Mouse (Mus musculus) kidney, adult 2 months (tissue): ENCODE results near the gene Fosl1. TPM values are rescaled to one million over a fixed set of nuclear protein-coding genes. Genes with fewer than 3 reads are reported as not detected.

Source experiments
- DNase-seq: peaks from one replicate; pipeline ENCODE4 v3.0.0; 2021
- H3K27ac ChIP-seq: fragments of 200-500 bp; 2 replicates; pipeline ENCODE4 v1.5.1; 2012; ENCODE audit warnings: low read depth, low read length, control low read depth, inconsistent platforms; ENCODE audit not compliant: insufficient read depth
- H3K27me3 ChIP-seq: fragments of 200-500 bp; replicated peaks from 2 replicates; pipeline ENCODE4 v1.6.1; 2012; ENCODE audit warnings: mild to moderate bottlenecking, moderate library complexity, low read length, inconsistent platforms; ENCODE audit not compliant: control insufficient read depth, insufficient read depth
- H3K36me3 ChIP-seq: fragments of 200-500 bp; 2 replicates; pipeline ENCODE4 v1.6.1; 2012; ENCODE audit warnings: mild to moderate bottlenecking, moderate library complexity, low read length, inconsistent platforms; ENCODE audit not compliant: control insufficient read depth, insufficient read depth
- H3K4me1 ChIP-seq: fragments of 200-500 bp; 2 replicates; pipeline ENCODE4 v1.6.1; 2011; ENCODE audit warnings: low read length; ENCODE audit not compliant: control insufficient read depth, insufficient read depth
- H3K4me3 ChIP-seq: fragments of 200-500 bp; 2 replicates; pipeline ENCODE4 v1.5.1; 2011; ENCODE audit warnings: mild to moderate bottlenecking, low read depth, low read length, control low read depth; ENCODE audit not compliant: insufficient read depth
- CTCF ChIP-seq: fragments of 200-500 bp; conservative IDR thresholded peaks from 2 replicates; pipeline ENCODE4 v1.5.1; 2011; ENCODE audit warnings: low read depth, mild to moderate bottlenecking, control low read depth, low read length, moderate library complexity, mixed read lengths; ENCODE audit not compliant: insufficient read depth, insufficient read length
- POLR2A ChIP-seq: fragments of 200-500 bp; IDR thresholded peaks from one replicate; pipeline ENCODE4 v1.6.1; 2011; ENCODE audit warnings: low read depth, low read length, control low read depth
- WGBS: fragments of 180-500 bp; shearing (Covaris S2); methylation state at CpG from one replicate; pipeline ENCODE4 v1.1.7; 2018; 5-methylcytosine and 5-hydroxymethylcytosine counted together
- polyA plus RNA-seq: library from polyadenylated mRNA; depleted of rRNA; stranded (reverse); fragments of >200 nt; gene quantifications from 2 replicates; pipeline ENCODE4 v1.2.3, GENCODE M21; 2012

The Fosl1 gene
- polyA plus RNA-seq, 1 experiment, result 0.27 TPM

DNA sequence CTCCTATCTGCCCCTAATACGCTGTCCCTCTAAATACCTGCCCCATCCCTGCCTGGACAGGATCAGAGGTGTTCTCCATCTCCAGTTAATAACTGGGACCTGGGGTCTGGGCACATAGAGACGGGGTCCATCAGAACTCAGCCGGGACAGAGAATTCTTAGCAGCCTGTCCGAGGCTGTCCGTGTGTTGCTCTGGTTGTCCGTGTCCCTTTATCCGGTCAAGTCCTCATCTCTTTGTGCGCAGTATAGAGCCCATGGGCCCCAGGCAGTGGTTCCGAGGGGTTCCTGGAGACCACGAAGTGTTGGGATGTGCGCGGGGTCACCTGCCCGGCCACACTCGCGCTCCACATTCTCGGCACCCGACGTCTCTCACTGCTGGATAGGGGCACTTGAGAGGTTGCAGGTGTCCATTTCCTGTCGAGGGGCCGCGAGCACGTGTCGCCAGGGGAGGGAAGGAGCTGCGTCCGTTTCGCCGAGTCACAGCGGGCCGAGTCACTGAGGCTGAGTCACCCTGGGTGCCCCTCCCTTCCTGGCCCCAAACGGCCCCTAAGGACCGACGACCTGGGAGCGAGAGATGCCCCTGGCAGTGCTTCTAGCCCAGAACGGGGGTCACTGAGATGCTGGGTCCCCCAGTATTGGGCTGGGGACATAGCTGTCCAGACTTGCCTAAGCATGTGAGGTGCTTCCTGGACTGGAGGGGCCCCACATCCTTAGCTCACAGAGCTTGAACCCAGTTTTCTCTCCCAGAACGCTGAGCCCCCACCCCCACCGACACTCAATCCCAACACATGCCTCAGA lies 1.2 kb downstream of the Fosl1 start:
- TF ChIP-seq POLR2A (no peak), CTCF (no peak)
- Histone ChIP-seq H3K4me1 (0 out of 2 replicates have a peak, but pooled peaks cover 10% of the 10 kb centered on the region), H3K27me3 (peaks cover 4% of the 10 kb centered on the region), H3K4me3 (no peak overlapping the region), H3K36me3 (no peaks in the 10 kb centered on the region), H3K27ac (no peak overlapping the region)
- WGBS, result 8% methylated on average over 36 of the region's 36 CpGs
- no peak for DNase-seq

- DNase-seq, result no peak
- Histone ChIP-seq H3K27me3 (peaks cover 4% of the 10 kb centered on the region), H3K4me1 (0 out of 2 replicates have a peak, but pooled peaks cover 10% of the 10 kb centered on the region), H3K4me3 (no peak overlapping the region), H3K27ac (no peak overlapping the region), H3K36me3 (no peaks in the 10 kb centered on the region)
- TF ChIP-seq POLR2A (no peak), CTCF (no peak)
- 87% methylated on average over 3 of the region's 3 CpGs for WGBS
These were observed 2.3 kb downstream of the Fosl1 start for GRCm38 (mm10) chr19:5449673-5450072.

DNA sequence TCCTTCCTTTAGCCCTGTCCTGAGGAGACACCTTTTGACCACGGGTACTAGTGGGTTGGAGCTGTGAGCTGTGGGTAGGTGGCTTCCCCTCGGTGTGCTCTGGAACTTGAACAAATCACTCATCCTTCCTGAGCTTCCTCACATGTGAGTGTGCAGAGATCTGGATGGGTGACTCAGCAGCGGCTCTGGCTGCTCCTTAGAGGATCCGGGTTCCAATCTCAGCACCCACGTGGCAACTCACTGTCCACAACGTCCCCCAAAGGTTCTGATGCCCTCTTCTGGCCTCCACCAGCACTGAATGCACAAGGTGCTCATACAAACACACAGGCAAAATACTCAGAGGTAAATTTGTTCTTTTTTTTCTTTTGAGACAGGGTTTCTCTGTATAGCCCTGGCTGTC lies 4.4 kb downstream of the Fosl1 start:
- H3K27ac ChIP-seq, result no peak overlapping the region
- no peak for DNase-seq
- 0 out of 2 replicates have a peak, but pooled peaks cover 1% of the 10 kb centered on the region for H3K36me3 ChIP-seq
- TF ChIP-seq CTCF (no peak), POLR2A (no peak)
- H3K4me1 ChIP-seq, result 0 out of 2 replicates have a peak, but pooled peaks cover 3% of the 10 kb centered on the region
- H3K27me3 ChIP-seq, result peaks cover 4% of the 10 kb centered on the region
- no peak overlapping the region for H3K4me3 ChIP-seq
- 76% methylated on average over 6 of the region's 6 CpGs for WGBS

- DNase-seq, result no peak
- WGBS, result 70% methylated on average over 12 of the region's 12 CpGs
- Histone ChIP-seq H3K27ac (no peak overlapping the region; the same call in 1 of the 2 replicates), H3K36me3 (0 out of 2 replicates have a peak, but pooled peaks cover 1% of the 10 kb centered on the region), H3K27me3 (no peaks in the 10 kb centered on the region), H3K4me1 (no peaks in the 10 kb centered on the region; the same call in 1 of the 2 replicates), H3K4me3 (no peak overlapping the region)
- TF ChIP-seq CTCF, result no peak
- no peak for TF ChIP-seq POLR2A
These were observed 7.7 kb downstream of the Fosl1 start for GRCm38 (mm10) chr19:5455037-5455436.

GRCm38 (mm10) chr19:5455568-5455967 lies 8.2 kb downstream of the Fosl1 start:
- Histone ChIP-seq H3K4me3 (peak overlapping the region; percentile 47), H3K4me1 (no peaks in the 10 kb centered on the region; the same call in 1 of the 2 replicates), H3K27me3 (no peaks in the 10 kb centered on the region), H3K27ac (peak overlapping the region; percentile 37), H3K36me3 (0 out of 2 replicates have a peak, but pooled peaks cover 1% of the 10 kb centered on the region)
- TF ChIP-seq CTCF (no peak), POLR2A (no peak)
- 67% methylated on average over 8 of the region's 8 CpGs for WGBS
- DNase-seq, result no peak

DNA sequence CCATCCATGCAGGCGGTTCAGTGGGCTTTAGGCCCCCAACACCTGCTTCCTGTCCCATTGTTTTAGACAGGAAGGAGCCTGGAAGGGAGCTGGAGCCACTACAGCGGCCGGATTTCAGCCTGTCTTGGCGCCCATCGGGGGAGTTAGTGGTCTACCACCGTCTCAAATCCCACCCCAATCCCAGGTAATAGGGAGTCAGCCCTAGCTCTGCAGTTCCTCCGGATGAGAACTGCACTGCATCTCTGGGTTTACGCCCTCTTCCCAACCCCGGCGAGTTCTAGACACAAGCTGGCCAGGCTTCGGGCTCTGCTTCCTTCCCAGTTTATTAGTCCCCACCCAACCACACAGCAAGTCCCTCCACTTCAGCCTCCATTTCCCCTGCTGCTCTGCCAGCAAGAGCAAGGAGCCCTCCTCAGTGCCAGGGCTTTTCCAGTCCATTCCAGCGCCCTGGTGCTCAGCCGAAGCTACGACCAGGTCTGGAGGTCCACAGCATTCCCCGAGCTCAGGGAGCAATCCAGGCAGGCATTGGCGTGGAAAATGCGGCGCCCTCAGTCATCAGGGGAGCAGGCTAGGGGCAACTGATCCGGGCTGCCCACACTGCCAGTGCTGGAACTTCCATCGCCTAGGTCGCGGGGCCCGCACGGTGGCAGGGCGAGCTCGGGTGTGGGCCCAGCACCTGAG lies 9.0 kb downstream of the Fosl1 start:
- no peak for TF ChIP-seq CTCF
- no peak for TF ChIP-seq POLR2A
- H3K36me3 ChIP-seq, result 0 out of 2 replicates have a peak, but pooled peaks cover 1% of the 10 kb centered on the region
- DNase-seq, result peak; percentile 65

More for the DNA sequence above, 9.0 kb downstream of the Fosl1 start:
- H3K27ac ChIP-seq, result peak overlapping the region; percentile 84
- H3K27me3 ChIP-seq, result no peaks in the 10 kb centered on the region
- peaks cover 2% of the 10 kb centered on the region; the same call in 1 of the 2 replicates for H3K4me1 ChIP-seq
- 7% methylated on average over 26 of the region's 26 CpGs for WGBS
- peak overlapping the region; percentile 61 for H3K4me3 ChIP-seq
